Mouse (Mus musculus): Measurements from ENCODE around the gene Naxe. TPM values are rescaled to one million over a fixed set of nuclear protein-coding genes. Genes with fewer than 3 reads are reported as not detected.

Naxe gene
- polyA plus RNA-seq, 1 experiment from 2014 or later = 187 TPM

DNA sequence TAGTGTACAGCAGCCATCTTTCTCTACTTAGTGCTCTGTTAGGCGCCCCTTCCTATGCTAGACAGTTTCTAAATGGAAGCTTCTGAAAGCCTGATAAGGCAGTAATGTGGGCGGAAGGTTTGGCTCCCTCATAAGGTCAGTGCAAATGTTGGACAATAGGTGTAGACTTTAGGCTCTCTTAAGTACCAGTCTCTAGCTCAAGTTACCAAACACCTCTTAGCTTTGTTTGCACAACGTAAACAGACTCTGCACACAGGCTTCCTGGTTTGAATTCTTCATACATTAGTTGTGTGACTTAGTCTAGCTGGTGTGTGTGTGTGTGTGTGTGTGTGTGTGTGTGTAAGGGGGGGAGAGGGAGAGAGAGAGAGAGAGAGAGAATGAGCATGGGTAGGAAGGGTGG is 8.8 kb downstream of the Naxe start:
- Histone ChIP-seq H3K4me2 (replicated peaks) (no peak overlapping the region), H3K4me1 (no peaks in the 10 kb centered on the region), H3K27ac (no peak overlapping the region), H3K27me3 (no peaks in the 10 kb centered on the region), H3K36me3 (peaks cover 37% of the 10 kb centered on the region), H3K9me3 (no peaks in the 10 kb centered on the region), H3K9ac (no peak overlapping the region), H3K4me3 (no peak overlapping the region)
- no peak for ATAC-seq (ENCODE audit: insufficient number of reproducible peaks, insufficient read depth, low FRiP score, low TSS enrichment)
- WGBS = 74% methylated on average over 3 of the region's 3 CpGs

- peak; percentile 83 for ATAC-seq (ENCODE audit: insufficient number of reproducible peaks, insufficient read depth, low FRiP score, low TSS enrichment)
- WGBS = 11% methylated on average over 36 of the region's 36 CpGs
- Histone ChIP-seq H3K9me3 (no peaks in the 10 kb centered on the region), H3K36me3 (no peaks in the 10 kb centered on the region), H3K4me3 (peak within 1 kb of the TSS; percentile 76), H3K9ac (peak within 1 kb of the TSS; percentile 54), H3K4me2 (replicated peaks) (peak within 1 kb of the TSS; percentile 74), H3K27me3 (0 out of 2 replicates have a peak, but pooled peaks cover 24% of the 10 kb centered on the region), H3K27ac (0 out of 2 replicates have a peak within 1 kb of the TSS, but pooled peaks have one; percentile 12), H3K4me1 (peaks cover 3% of the 10 kb centered on the region; the same call in 1 of the 2 replicates)
These were observed 15.5 kb downstream of the Naxe start, which contains the start of gene Gpatch4 for GRCm38 (mm10) chr3:88042661-88043421. Gene Gpatch4, plus strand, starts transcription at chr3:88043108.

- H3K4me1 ChIP-seq = no peaks in the 10 kb centered on the region
- H3K27me3 ChIP-seq = peaks cover 44% of the 10 kb centered on the region
- no peak overlapping the region for H3K4me2 ChIP-seq (replicated peaks)
- no peaks in the 10 kb centered on the region for H3K36me3 ChIP-seq
- ATAC-seq (ENCODE audit: insufficient number of reproducible peaks, insufficient read depth, low FRiP score, low TSS enrichment) = no peak
- 56% methylated on average over 1 of the region's 1 CpGs for WGBS
- H3K4me3 ChIP-seq = no peak overlapping the region
- no peak overlapping the region for H3K27ac ChIP-seq
- no peak overlapping the region for H3K9ac ChIP-seq
- H3K9me3 ChIP-seq = no peaks in the 10 kb centered on the region
These were observed 22.6 kb downstream of the Naxe start for GRCm38 (mm10) chr3:88035561-88036293.

DNA sequence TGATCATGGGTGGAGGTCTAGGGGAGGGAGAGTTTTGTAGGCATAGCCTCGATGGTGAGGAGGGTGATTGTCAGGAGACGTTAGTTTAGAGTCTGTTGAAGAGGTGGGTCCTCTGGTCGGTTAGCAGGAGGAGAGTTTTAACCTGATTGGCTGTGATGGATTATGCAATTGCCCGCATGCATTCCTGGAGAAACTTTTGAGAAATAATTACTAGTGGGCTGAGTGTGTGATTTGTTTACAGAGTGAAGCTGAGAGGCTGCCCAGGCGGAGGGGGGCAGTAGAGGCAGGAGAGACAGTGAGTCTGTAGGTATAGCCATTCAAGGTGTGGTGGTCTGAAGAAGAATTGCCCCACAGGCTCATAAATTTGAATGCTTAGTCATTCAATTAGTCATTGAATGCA is 24.8 kb downstream of the Naxe start:
- no peak overlapping the region for H3K9ac ChIP-seq
- ATAC-seq (ENCODE audit: insufficient number of reproducible peaks, insufficient read depth, low FRiP score, low TSS enrichment) = no peak
- H3K4me3 ChIP-seq = no peak overlapping the region
- WGBS = 64% methylated on average over 5 of the region's 5 CpGs
- H3K4me1 ChIP-seq = no peaks in the 10 kb centered on the region
- H3K36me3 ChIP-seq = no peaks in the 10 kb centered on the region
- peaks cover 41% of the 10 kb centered on the region for H3K27me3 ChIP-seq
- no peaks in the 10 kb centered on the region for H3K9me3 ChIP-seq
- H3K27ac ChIP-seq = no peak overlapping the region
- H3K4me2 ChIP-seq (replicated peaks) = no peak overlapping the region

- no peak overlapping the region for H3K4me2 ChIP-seq (replicated peaks)
- peaks cover 52% of the 10 kb centered on the region for H3K27me3 ChIP-seq
- no peaks in the 10 kb centered on the region for H3K4me1 ChIP-seq
- H3K36me3 ChIP-seq = no peaks in the 10 kb centered on the region
- H3K4me3 ChIP-seq = no peak overlapping the region
- H3K9ac ChIP-seq = no peak overlapping the region
- H3K27ac ChIP-seq = no peak overlapping the region
- 21% methylated on average over 19 of the region's 19 CpGs for WGBS
- H3K9me3 ChIP-seq = no peaks in the 10 kb centered on the region
- ATAC-seq (ENCODE audit: insufficient number of reproducible peaks, insufficient read depth, low FRiP score, low TSS enrichment) = no peak
These were observed 27.5 kb downstream of the Naxe start for GRCm38 (mm10) chr3:88030608-88031395.

DNA sequence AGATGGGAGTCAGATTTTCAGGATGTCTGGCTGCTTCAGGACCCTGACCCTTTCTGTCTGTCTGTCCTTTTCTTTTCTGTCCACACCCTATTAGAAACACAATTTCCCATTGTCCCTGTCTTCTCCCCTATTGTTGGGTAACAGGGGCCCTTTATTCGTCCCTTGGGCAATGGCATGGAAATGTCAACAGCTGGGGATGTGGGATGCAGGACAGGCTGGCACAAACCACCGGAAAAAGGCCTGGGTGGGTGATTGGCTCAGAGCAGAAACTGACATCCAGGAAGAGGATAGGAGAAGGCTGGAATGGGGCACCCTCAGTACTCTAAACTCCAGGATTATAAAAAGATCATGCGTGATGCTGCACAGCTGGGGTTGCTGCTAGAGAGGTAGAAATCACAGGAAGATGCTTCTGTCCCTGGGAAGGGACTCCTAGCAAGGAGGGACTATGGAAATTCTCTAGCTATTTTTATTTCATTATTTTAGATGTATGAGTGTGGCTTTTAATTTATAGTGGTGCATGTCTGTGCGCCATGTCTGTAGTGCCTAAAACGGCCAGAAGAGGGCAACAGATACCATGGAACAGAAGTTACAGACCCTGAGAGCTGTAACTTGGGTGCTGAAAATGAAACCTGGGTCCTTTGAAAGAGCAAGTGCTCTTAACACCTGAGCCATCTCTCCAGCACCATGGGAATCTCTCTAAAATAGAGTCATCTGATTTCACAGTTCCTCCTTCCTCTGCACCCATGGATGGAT is 30.7 kb downstream of the Naxe start, which contains the start of gene Hapln2:
TSS of gene Hapln2 (minus strand) at position 150 of the 753 bp plus-strand sequence.
- Histone ChIP-seq H3K9me3 (no peaks in the 10 kb centered on the region), H3K4me3 (no peak within 1 kb of the TSS), H3K36me3 (no peaks in the 10 kb centered on the region), H3K4me1 (peaks cover 13% of the 10 kb centered on the region), H3K27ac (no peak within 1 kb of the TSS), H3K27me3 (peaks cover 73% of the 10 kb centered on the region), H3K9ac (no peak within 1 kb of the TSS), H3K4me2 (replicated peaks) (no peak within 1 kb of the TSS)
- no peak for ATAC-seq (ENCODE audit: insufficient number of reproducible peaks, insufficient read depth, low FRiP score, low TSS enrichment)
- 50% methylated on average over 5 of the region's 5 CpGs for WGBS

DNA sequence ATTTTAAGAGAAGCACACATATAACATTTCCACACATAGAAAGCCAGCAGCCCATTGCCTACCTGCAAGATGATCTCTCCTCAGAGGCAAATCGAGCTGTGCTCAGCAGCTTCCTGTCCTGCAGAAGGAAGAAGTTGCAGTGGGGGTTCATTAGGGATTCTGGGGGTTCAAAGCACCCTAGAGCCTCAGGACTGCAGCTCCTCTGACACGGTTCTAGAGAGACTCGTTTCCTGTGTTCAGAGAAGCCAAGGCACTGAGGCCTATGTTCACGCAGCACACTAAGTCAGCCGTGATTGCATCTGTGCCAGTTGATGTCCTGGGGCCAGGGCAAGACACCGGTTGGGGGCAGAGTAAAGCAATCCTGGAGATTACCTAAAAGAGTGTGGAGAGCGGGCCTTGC is 31.5 kb downstream of the Naxe start:
- Histone ChIP-seq H3K9ac (no peak overlapping the region), H3K4me3 (no peak overlapping the region), H3K27me3 (peaks cover 74% of the 10 kb centered on the region), H3K4me2 (replicated peaks) (no peak overlapping the region), H3K27ac (no peak overlapping the region), H3K9me3 (no peaks in the 10 kb centered on the region), H3K4me1 (peaks cover 17% of the 10 kb centered on the region), H3K36me3 (no peaks in the 10 kb centered on the region)
- 52% methylated on average over 7 of the region's 7 CpGs for WGBS
- no peak for ATAC-seq (ENCODE audit: insufficient number of reproducible peaks, insufficient read depth, low FRiP score, low TSS enrichment)

- Histone ChIP-seq H3K27ac (no peak overlapping the region), H3K9me3 (no peaks in the 10 kb centered on the region), H3K4me2 (replicated peaks) (peak overlapping the region; percentile 89), H3K9ac (0 out of 2 replicates have a peak overlapping the region, but pooled peaks have one; percentile 11), H3K36me3 (no peaks in the 10 kb centered on the region), H3K4me1 (peaks cover 17% of the 10 kb centered on the region), H3K27me3 (peaks cover 74% of the 10 kb centered on the region), H3K4me3 (peak overlapping the region; percentile 46)
- peak; percentile 48; the same call in 1 of the 2 replicates for ATAC-seq (ENCODE audit: insufficient number of reproducible peaks, insufficient read depth, low FRiP score, low TSS enrichment)
- WGBS = under 1% methylated on average over 81 of the region's 81 CpGs
These were observed 34.9 kb downstream of the Naxe start for GRCm38 (mm10) chr3:88023192-88024074.

- 0 out of 2 replicates have a peak overlapping the region, but pooled peaks have one; percentile 11 for H3K9ac ChIP-seq
- no peak overlapping the region for H3K27ac ChIP-seq
- H3K36me3 ChIP-seq = no peaks in the 10 kb centered on the region
- H3K4me2 ChIP-seq (replicated peaks) = peak overlapping the region; percentile 89
- peaks cover 74% of the 10 kb centered on the region for H3K27me3 ChIP-seq
- ATAC-seq (ENCODE audit: insufficient number of reproducible peaks, insufficient read depth, low FRiP score, low TSS enrichment) = peak; percentile 61
- H3K9me3 ChIP-seq = no peaks in the 10 kb centered on the region
- peak overlapping the region; percentile 46 for H3K4me3 ChIP-seq
- H3K4me1 ChIP-seq = peaks cover 17% of the 10 kb centered on the region
- WGBS = 1% methylated on average over 66 of the region's 66 CpGs
These were observed 35.7 kb downstream of the Naxe start for GRCm38 (mm10) chr3:88022322-88023191.
